ENCODE assay signal across 7 mouse cellular contexts in the genomic region with DNA sequence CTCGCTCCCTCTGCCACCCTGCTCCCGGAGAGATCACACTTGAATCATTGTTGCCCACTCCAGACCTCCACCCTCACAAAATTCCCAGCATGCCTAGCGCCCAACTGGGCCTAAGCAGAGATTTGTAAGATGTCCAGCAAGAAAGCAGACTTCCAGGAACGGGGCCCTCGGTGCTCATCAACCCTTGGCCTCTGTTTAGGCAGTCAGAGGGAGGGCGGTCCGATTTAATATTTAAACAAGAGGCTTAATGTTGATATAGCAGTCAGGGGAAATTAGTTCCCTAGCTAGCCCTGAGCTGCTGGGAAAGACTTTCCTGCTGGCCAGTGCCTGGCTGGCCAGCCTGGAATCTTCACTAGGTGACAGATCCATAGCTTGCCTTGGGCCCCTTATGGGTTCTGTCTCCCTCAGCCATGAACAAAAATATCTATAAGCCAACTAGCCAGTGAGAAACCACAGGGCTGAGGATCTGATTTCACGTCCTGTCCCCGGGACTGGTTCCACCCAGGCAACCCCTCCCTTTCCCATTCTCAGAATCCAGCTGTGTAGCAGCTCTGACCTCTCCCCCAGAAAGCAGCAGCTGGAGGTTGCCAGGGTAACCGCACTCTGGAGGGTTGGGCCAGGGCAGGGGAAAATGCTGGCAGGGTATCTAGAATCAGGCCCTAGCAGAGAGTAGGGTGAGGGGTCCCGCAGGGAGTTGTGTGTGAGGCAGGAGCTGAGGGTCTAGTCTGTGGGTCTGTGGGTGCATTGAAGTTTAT. TPM values are rescaled to one million over a fixed set of nuclear protein-coding genes. Genes with fewer than 3 reads are reported as not detected.
DNase-seq lines count a peak whose midpoint lies in the region; ATAC-seq lines count a peak whose summit lies in the region.

No protein-coding gene starts in this region.

- H3K4me2 ChIP-seq in heart, embryonic 13.5 days: peak overlapping the region; percentile 18; the same call in 1 of the 2 replicates
- peak overlapping the region; percentile 32 for H3K4me2 ChIP-seq in kidney, embryonic 16.5 days (replicated peaks; ENCODE audit: low read depth, low read length)
- H3K4me2 ChIP-seq in stomach, embryonic 15.5 days: peak overlapping the region; percentile 27

- peaks cover 28% of the 10 kb centered on the region for H3K4me1 ChIP-seq in embryonic facial prominence, embryonic 10.5 days
- peaks cover 24% of the 10 kb centered on the region for H3K4me1 ChIP-seq in heart, embryonic 13.5 days
- H3K4me1 ChIP-seq in kidney, embryonic 16.5 days (ENCODE audit: insufficient read depth, low read length): peaks cover 32% of the 10 kb centered on the region
- peaks cover 30% of the 10 kb centered on the region for H3K4me1 ChIP-seq in stomach, embryonic 15.5 days

- peak; percentile 58; the same call in 1 of the 2 replicates for ATAC-seq in heart, embryonic 13.5 days (ENCODE audit: extremely low read depth, insufficient number of reproducible peaks, low FRiP score, low TSS enrichment)
- peak; percentile 92 for ATAC-seq in kidney, embryonic 16.5 days (ENCODE audit: low FRiP score, low TSS enrichment)
- peak; percentile 85 for ATAC-seq in stomach, embryonic 15.5 days (ENCODE audit: insufficient read depth, low FRiP score, low read depth)

- peak overlapping the region; percentile 37; the same call in 1 of the 2 replicates for H3K9ac ChIP-seq in heart, embryonic 13.5 days
- peak overlapping the region; percentile 39 for H3K9ac ChIP-seq in kidney, embryonic 16.5 days (replicated peaks; ENCODE audit: low read length)
- H3K9ac ChIP-seq in stomach, embryonic 15.5 days: no peak overlapping the region

- H3K27me3 ChIP-seq in embryonic facial prominence, embryonic 10.5 days (replicated peaks; ENCODE audit: low read depth, poor library complexity, severe bottlenecking): no peaks in the 10 kb centered on the region
- H3K27me3 ChIP-seq in heart, embryonic 13.5 days (replicated peaks): no peaks in the 10 kb centered on the region
- H3K27me3 ChIP-seq in kidney, embryonic 16.5 days (ENCODE audit: insufficient read depth, low read length): no peaks in the 10 kb centered on the region
- no peaks in the 10 kb centered on the region for H3K27me3 ChIP-seq in stomach, embryonic 15.5 days (replicated peaks)

- H3K27ac ChIP-seq in embryonic facial prominence, embryonic 10.5 days (replicated peaks): peak overlapping the region; percentile 83
- H3K27ac ChIP-seq in heart, embryonic 13.5 days (replicated peaks): peak overlapping the region; percentile 81
- peak overlapping the region; percentile 98 for H3K27ac ChIP-seq in kidney, embryonic 16.5 days (ENCODE audit: low read length)
- H3K27ac ChIP-seq in stomach, embryonic 15.5 days: peak overlapping the region; percentile 94

- H3K4me3 ChIP-seq in embryonic facial prominence, embryonic 10.5 days: peak overlapping the region; percentile 25; the same call in 1 of the 2 replicates
- no peak overlapping the region for H3K4me3 ChIP-seq in heart, embryonic 13.5 days
- no peak overlapping the region for H3K4me3 ChIP-seq in kidney, embryonic 16.5 days (ENCODE audit: low read length)
- H3K4me3 ChIP-seq in stomach, embryonic 15.5 days (replicated peaks): no peak overlapping the region

- DNase-seq in adrenal gland, adult 2 months: peak; percentile 55
- DNase-seq in embryonic facial prominence, embryonic 10.5 days (ENCODE audit: low spot score): peak; percentile 87
- DNase-seq in lung, postnatal 25 days (ENCODE audit: low spot score): peak; percentile 77
- DNase-seq in right cerebral cortex, postnatal 14 days: no peak

- 44% methylated on average over 11 of the region's 11 CpGs for WGBS in embryonic facial prominence, embryonic 10.5 days
- WGBS in heart, embryonic 13.5 days: 45% methylated on average over 11 of the region's 11 CpGs
- WGBS in kidney, embryonic 16.5 days: 18% methylated on average over 11 of the region's 11 CpGs
- 14% methylated on average over 11 of the region's 11 CpGs for WGBS in stomach, embryonic 15.5 days

- H3K9me3 ChIP-seq in embryonic facial prominence, embryonic 10.5 days: no peaks in the 10 kb centered on the region
- no peaks in the 10 kb centered on the region for H3K9me3 ChIP-seq in heart, embryonic 13.5 days
- H3K9me3 ChIP-seq in kidney, embryonic 16.5 days (ENCODE audit: low read length): 0 out of 2 replicates have a peak, but pooled peaks cover 3% of the 10 kb centered on the region
- H3K9me3 ChIP-seq in stomach, embryonic 15.5 days: no peaks in the 10 kb centered on the region

- H3K36me3 ChIP-seq in embryonic facial prominence, embryonic 10.5 days (replicated peaks): no peaks in the 10 kb centered on the region
- H3K36me3 ChIP-seq in heart, embryonic 13.5 days: no peaks in the 10 kb centered on the region
- no peaks in the 10 kb centered on the region for H3K36me3 ChIP-seq in kidney, embryonic 16.5 days (ENCODE audit: insufficient read depth, low read length)
- H3K36me3 ChIP-seq in stomach, embryonic 15.5 days: no peaks in the 10 kb centered on the region

RNA-seq across cellular contexts. Expression of gene A4galt, which starts 28.2 kb away (rescaled TPM):
- 10 to 100 TPM in 1 of 2 experiments, 1 to 10 TPM in 1; 8.3 to 14.2 TPM for total RNA-seq in adrenal gland, adult 2 months (2021)
- 8.8 and 22.2 TPM in 2 replicates for polyA plus RNA-seq in adrenal gland, adult 2 months (2012; rRNA removed)
- 0.34 and 0.77 TPM in 2 replicates for polyA plus RNA-seq in embryonic facial prominence, embryonic 10.5 days (2016; fragmentation: Nextera tagmentation; extraction: Ambion mirVana)
- 0.42 and 0.47 TPM in 2 replicates for polyA plus RNA-seq in heart, embryonic 13.5 days (2015; fragmentation: Nextera tagmentation; extraction: Ambion mirVana)
- 22.9 and 26.8 TPM in 2 replicates for polyA plus RNA-seq in kidney, embryonic 16.5 days (2015; fragmentation: Nextera tagmentation; extraction: Ambion mirVana)
- 9.2 and 9.4 TPM in 2 replicates for polyA plus RNA-seq in stomach, embryonic 15.5 days (2015; fragmentation: Nextera tagmentation; extraction: Ambion mirVana)

RNA-seq across cellular contexts. Expression of gene Cyb5r3, which starts 51.0 kb away (rescaled TPM):
- 100 to 1,000 TPM; 310 to 426 TPM for total RNA-seq in adrenal gland, adult 2 months (2021)
- polyA plus RNA-seq in adrenal gland, adult 2 months (2012; rRNA removed): 461 and 645 TPM in 2 replicates
- polyA plus RNA-seq in embryonic facial prominence, embryonic 10.5 days (2016; fragmentation: Nextera tagmentation; extraction: Ambion mirVana): 194 and 204 TPM in 2 replicates
- 127 and 137 TPM in 2 replicates for polyA plus RNA-seq in heart, embryonic 13.5 days (2015; fragmentation: Nextera tagmentation; extraction: Ambion mirVana)
- polyA plus RNA-seq in kidney, embryonic 16.5 days (2015; fragmentation: Nextera tagmentation; extraction: Ambion mirVana): 172 and 202 TPM in 2 replicates
- polyA plus RNA-seq in stomach, embryonic 15.5 days (2015; fragmentation: Nextera tagmentation; extraction: Ambion mirVana): 182 and 210 TPM in 2 replicates
